Mouse (Mus musculus): Measurements from ENCODE around the gene Slc1a2. TPM values are rescaled to one million over a fixed set of nuclear protein-coding genes. Genes with fewer than 3 reads are reported as not detected.

Slc1a2 gene
- total and polyA plus RNA-seq, 3 experiments: 0.12 to 0.50 (median 0.29) TPM

GRCm38 (mm10) chr2:102681351-102681750, 22.9 kb downstream of the Slc1a2 start:
- Histone ChIP-seq H3K9ac (ENCODE audit: low read depth, low read length) (no peak overlapping the region), H3K79me2 (replicated peaks; ENCODE audit: control insufficient read depth, insufficient read depth, low read length) (no peaks in the 10 kb centered on the region), H3K4me3 (no peak overlapping the region), H3K27me3 (ENCODE audit: control insufficient read depth, insufficient read depth, low read length) (no peaks in the 10 kb centered on the region), H3K36me3 (ENCODE audit: control insufficient read depth, insufficient read depth, low read length) (no peaks in the 10 kb centered on the region), H3K4me1 (ENCODE audit: control insufficient read depth, insufficient read depth, low read length) (no peaks in the 10 kb centered on the region), H3K27ac (no peak overlapping the region)
- WGBS: 74% methylated on average over 7 of the region's 7 CpGs
- TF ChIP-seq CTCF (IDR thresholded peaks at IDR 0.05) (no peak), POLR2A (IDR thresholded peaks at IDR 0.05; ENCODE audit: insufficient read depth, low read depth, low read length) (no peak), EP300 (IDR thresholded peaks at IDR 0.05; ENCODE audit: insufficient read depth, low read depth, low read length) (no peak)
- DNase-seq: no peak
- intact Hi-C loops (cut with DNase I): loop anchor here (5.0 to 10.0 kb wide), 3 partner anchors 121 to 743 kb away; no protein-coding TSS in a partner anchor

- H3K27ac ChIP-seq: no peak overlapping the region
- H3K9ac ChIP-seq (ENCODE audit: low read depth, low read length): no peak overlapping the region
- H3K27me3 ChIP-seq (ENCODE audit: control insufficient read depth, insufficient read depth, low read length): no peaks in the 10 kb centered on the region
- peak; percentile 24 to 60 for DNase-seq
- 50% methylated on average over 5 of the region's 5 CpGs for WGBS
- no peaks in the 10 kb centered on the region for H3K4me1 ChIP-seq (ENCODE audit: control insufficient read depth, insufficient read depth, low read length)
- intact Hi-C loops (cut with DNase I): loop anchor here (1.0 to 10.0 kb wide), 6 partner anchors 120 to 743 kb away; no protein-coding TSS in a partner anchor
- no peaks in the 10 kb centered on the region for H3K79me2 ChIP-seq (replicated peaks; ENCODE audit: control insufficient read depth, insufficient read depth, low read length)
- no peak overlapping the region for H3K4me3 ChIP-seq
- H3K36me3 ChIP-seq (ENCODE audit: control insufficient read depth, insufficient read depth, low read length): no peaks in the 10 kb centered on the region
- peak; percentile 80 for TF ChIP-seq CTCF (IDR thresholded peaks at IDR 0.05)
- TF ChIP-seq POLR2A (IDR thresholded peaks at IDR 0.05; ENCODE audit: insufficient read depth, low read depth, low read length): no peak
- TF ChIP-seq EP300 (IDR thresholded peaks at IDR 0.05; ENCODE audit: insufficient read depth, low read depth, low read length): no peak
Measured at GRCm38 (mm10) chr2:102682168-102682567, 23.7 kb downstream of the Slc1a2 start.

- no peak overlapping the region for H3K27ac ChIP-seq
- no peaks in the 10 kb centered on the region for H3K27me3 ChIP-seq (ENCODE audit: control insufficient read depth, insufficient read depth, low read length)
- no peak overlapping the region for H3K4me3 ChIP-seq
- H3K36me3 ChIP-seq (ENCODE audit: control insufficient read depth, insufficient read depth, low read length): no peaks in the 10 kb centered on the region
- H3K4me1 ChIP-seq (ENCODE audit: control insufficient read depth, insufficient read depth, low read length): no peaks in the 10 kb centered on the region
- TF ChIP-seq CTCF (IDR thresholded peaks at IDR 0.05) (peak; percentile 70), POLR2A (IDR thresholded peaks at IDR 0.05; ENCODE audit: insufficient read depth, low read depth, low read length) (no peak)
- no peak for DNase-seq
- 83% methylated on average over 7 of the region's 7 CpGs for WGBS
- H3K79me2 ChIP-seq (replicated peaks; ENCODE audit: control insufficient read depth, insufficient read depth, low read length): no peaks in the 10 kb centered on the region
- intact Hi-C loops (cut with DNase I): loop anchor here (5.0 to 10.0 kb wide), 2 partner anchors 57 to 739 kb away; no protein-coding TSS in a partner anchor
- no peak overlapping the region for H3K9ac ChIP-seq (ENCODE audit: low read depth, low read length)
Measured at GRCm38 (mm10) chr2:102685371-102686107, 27.1 kb downstream of the Slc1a2 start.

GRCm38 (mm10) chr2:102686108-102686450, 27.6 kb downstream of the Slc1a2 start:
- intact Hi-C loops (cut with DNase I): loop anchor here (5.0 to 10.0 kb wide), 2 partner anchors 56 to 739 kb away; no protein-coding TSS in a partner anchor
- Histone ChIP-seq H3K27me3 (ENCODE audit: control insufficient read depth, insufficient read depth, low read length) (no peaks in the 10 kb centered on the region), H3K79me2 (replicated peaks; ENCODE audit: control insufficient read depth, insufficient read depth, low read length) (no peaks in the 10 kb centered on the region), H3K4me3 (no peak overlapping the region), H3K27ac (no peak overlapping the region), H3K36me3 (ENCODE audit: control insufficient read depth, insufficient read depth, low read length) (no peaks in the 10 kb centered on the region), H3K4me1 (ENCODE audit: control insufficient read depth, insufficient read depth, low read length) (no peaks in the 10 kb centered on the region), H3K9ac (ENCODE audit: low read depth, low read length) (no peak overlapping the region)
- WGBS: 68% methylated on average over 9 of the region's 9 CpGs
- TF ChIP-seq CTCF (IDR thresholded peaks at IDR 0.05) (no peak), POLR2A (IDR thresholded peaks at IDR 0.05; ENCODE audit: insufficient read depth, low read depth, low read length) (no peak), EP300 (IDR thresholded peaks at IDR 0.05; ENCODE audit: insufficient read depth, low read depth, low read length) (no peak)
- DNase-seq: no peak

GRCm38 (mm10) chr2:102693556-102693955, 35.1 kb downstream of the Slc1a2 start:
- 46% methylated on average over 7 of the region's 7 CpGs for WGBS
- H3K4me3 ChIP-seq: no peak overlapping the region

GRCm38 (mm10) chr2:102694750-102695149, 36.3 kb downstream of the Slc1a2 start:
- Histone ChIP-seq H3K27me3 (ENCODE audit: control insufficient read depth, insufficient read depth, low read length) (no peaks in the 10 kb centered on the region), H3K9ac (ENCODE audit: low read depth, low read length) (no peak overlapping the region), H3K4me1 (ENCODE audit: control insufficient read depth, insufficient read depth, low read length) (no peaks in the 10 kb centered on the region), H3K36me3 (ENCODE audit: control insufficient read depth, insufficient read depth, low read length) (no peaks in the 10 kb centered on the region), H3K4me3 (no peak overlapping the region), H3K79me2 (replicated peaks; ENCODE audit: control insufficient read depth, insufficient read depth, low read length) (no peaks in the 10 kb centered on the region), H3K27ac (no peak overlapping the region)
- TF ChIP-seq CTCF (IDR thresholded peaks at IDR 0.05) (no peak), EP300 (IDR thresholded peaks at IDR 0.05; ENCODE audit: insufficient read depth, low read depth, low read length) (no peak), POLR2A (IDR thresholded peaks at IDR 0.05; ENCODE audit: insufficient read depth, low read depth, low read length) (no peak)
- intact Hi-C loops (cut with DNase I): no loop called here
- DNase-seq: no peak
- 76% methylated on average over 4 of the region's 4 CpGs for WGBS

More at GRCm38 (mm10) chr2:102693556-102693955, 35.1 kb downstream of the Slc1a2 start:
- Histone ChIP-seq H3K36me3 (ENCODE audit: control insufficient read depth, insufficient read depth, low read length) (no peaks in the 10 kb centered on the region), H3K27ac (no peak overlapping the region), H3K9ac (ENCODE audit: low read depth, low read length) (no peak overlapping the region), H3K4me1 (ENCODE audit: control insufficient read depth, insufficient read depth, low read length) (no peaks in the 10 kb centered on the region), H3K27me3 (ENCODE audit: control insufficient read depth, insufficient read depth, low read length) (no peaks in the 10 kb centered on the region), H3K79me2 (replicated peaks; ENCODE audit: control insufficient read depth, insufficient read depth, low read length) (no peaks in the 10 kb centered on the region)
- intact Hi-C loops (cut with DNase I): no loop called here
- no peak for DNase-seq
- TF ChIP-seq EP300 (IDR thresholded peaks at IDR 0.05; ENCODE audit: insufficient read depth, low read depth, low read length) (no peak), CTCF (IDR thresholded peaks at IDR 0.05) (no peak), POLR2A (IDR thresholded peaks at IDR 0.05; ENCODE audit: insufficient read depth, low read depth, low read length) (no peak)

Data from heart, adult 2 months (tissue).